Mouse (Mus musculus) urinary bladder, adult 2 months (tissue): ENCODE measurements around the gene Gm20924. TPM values are rescaled to one million over a fixed set of nuclear protein-coding genes. Genes with fewer than 3 reads are reported as not detected.
"Not testable (repeated sequence)": the region's sequence is repeated elsewhere in the genome, so short reads cannot be mapped to it uniquely, and the experiment has no call there.

Experiments used
- DNase-seq: peaks from one replicate; pipeline ENCODE4 v3.0.0; 2022; ENCODE audit warnings: low spot score
- polyA plus RNA-seq: library from polyadenylated mRNA; depleted of rRNA; stranded (reverse); fragments of >200 nt; gene quantifications from 2 replicates; pipeline ENCODE4 v1.2.3, GENCODE M21; 2012; rRNA removed

Gm20924 gene
- not detected in 2 replicates for polyA plus RNA-seq

GRCm38 (mm10) chrY:65207427-65207826, at the start of gene Gm20924:
Gene Gm20924 (minus strand): TSS chrY:65207527.
- DNase-seq: not testable (repeated sequence)

Other genes with a start within 250 kb of the Gm20924 start
- gene Gm20736, start 170.2 kb upstream of the Gm20924 start, polyA plus RNA-seq: not detected in 2 replicates